Mouse (Mus musculus) inflammation-experienced regulatory T-cells (primary cell): ENCODE measurements around the gene Chst11. TPM values are rescaled to one million over a fixed set of nuclear protein-coding genes. Genes with fewer than 3 reads are reported as not detected.

Experiments
- polyA plus RNA-seq, 2 experiments: library from polyadenylated mRNA; unstranded; fragments of 100-300 nt; shearing (Covaris generic); gene quantifications; one replicate each; pipeline ENCODE4 v1.2.1; 2017

Gene Chst11
- 1 to 10 TPM in 1 of 2 experiments, under 1 TPM in 1; 0.19 to 1.1 TPM for polyA plus RNA-seq

DNA sequence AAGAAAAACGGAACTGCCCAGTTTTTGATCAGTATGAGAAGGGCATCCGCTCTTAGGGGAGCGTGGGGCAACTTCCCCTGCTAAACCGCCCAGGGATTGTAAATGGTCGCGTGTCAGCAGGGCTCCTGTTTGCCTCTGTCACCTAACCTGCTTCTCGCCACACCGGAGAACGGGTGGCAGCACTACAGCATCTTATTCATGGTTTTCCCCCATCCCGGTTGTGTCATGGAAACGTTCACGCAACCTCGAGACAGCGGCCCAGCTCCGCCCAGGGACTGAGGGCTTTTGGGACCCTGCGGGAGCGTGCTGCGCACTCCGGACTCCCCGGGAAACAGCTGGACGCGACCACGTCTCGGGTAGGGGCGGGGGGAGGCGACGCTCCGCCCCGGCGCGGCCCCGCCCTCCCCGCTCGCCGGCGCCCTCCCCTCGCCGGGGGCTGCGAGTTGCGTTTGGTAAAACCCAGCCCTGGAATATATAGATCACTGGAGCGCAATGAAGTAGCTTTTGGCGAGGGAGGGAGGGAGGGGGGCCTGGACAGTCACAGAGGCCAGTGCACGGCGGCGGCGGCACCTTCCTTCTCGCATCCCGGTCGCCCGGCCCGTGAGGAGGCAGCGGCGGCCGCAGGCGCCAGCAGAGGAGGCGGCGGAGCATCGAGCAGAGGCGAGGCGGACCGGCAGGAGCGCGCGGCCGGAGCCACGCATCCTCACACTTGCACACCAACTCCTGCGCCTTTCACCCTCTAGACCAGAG lies at the start of gene Chst11:
Gene Chst11, plus strand, starts transcription at position 549 of the 750 bp plus-strand sequence.

Other genes with a start within 250 kb of the Chst11 start
- 10 to 100 TPM; 66.3 to 70.2 TPM for gene Nfyb, start 221.4 kb upstream of the Chst11 start, polyA plus RNA-seq
- 10 to 100 TPM; 54.0 to 76.4 TPM for gene Txnrd1, start 151.5 kb upstream of the Chst11 start, polyA plus RNA-seq
- not detected for gene Eid3, start 118.9 kb upstream of the Chst11 start, polyA plus RNA-seq